Mouse (Mus musculus) liver (tissue): ENCODE measurements around the gene Flywch2.
"Not testable (repeated sequence)": the region's sequence is repeated elsewhere in the genome, so short reads cannot be mapped to it uniquely, and the experiment has no call there.

Source experiments
- DNase-seq: peaks from one replicate; pipeline ENCODE4 v3.0.0-alpha.2; 2020; ENCODE audit warnings: mixed read lengths

Gene Flywch2

DNA sequence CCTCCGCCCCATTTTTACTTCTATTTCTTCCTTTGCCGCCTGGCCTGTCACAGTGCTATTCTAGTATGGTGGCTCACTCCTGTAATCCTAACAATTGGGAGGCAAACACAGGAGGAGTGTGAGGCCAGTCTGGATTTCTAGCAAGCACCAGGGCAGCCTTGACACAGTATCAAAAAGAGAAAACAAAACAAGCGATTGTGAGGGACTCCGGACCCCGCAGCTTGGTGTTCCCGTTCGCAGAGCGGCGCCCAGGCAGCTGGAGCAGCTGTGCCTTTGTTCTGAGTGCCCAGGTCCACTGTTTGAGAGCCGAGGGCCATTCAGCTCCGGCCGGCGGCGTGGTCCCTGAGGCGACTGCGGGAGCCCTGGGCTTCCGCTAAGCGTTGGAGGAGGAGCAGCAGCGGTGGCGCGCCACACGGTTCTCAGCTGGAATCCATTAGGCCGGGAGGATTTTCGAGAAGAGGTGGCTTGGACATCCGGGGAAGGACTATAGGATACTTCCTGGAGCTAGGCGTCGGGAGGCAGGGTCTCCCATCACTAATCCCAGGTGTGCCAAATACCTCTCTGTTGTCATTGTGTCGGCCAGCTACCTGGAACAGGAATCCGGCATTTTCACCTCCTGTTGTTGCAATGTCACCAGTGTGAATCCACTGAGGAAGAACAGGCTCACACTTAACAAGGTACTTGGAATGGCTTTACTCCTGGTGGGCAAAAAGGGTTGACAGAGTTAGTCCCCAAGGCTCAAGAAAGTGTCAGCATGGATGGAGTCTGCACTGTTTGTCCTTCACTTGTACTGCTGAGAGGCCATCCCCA, 4.6 kb upstream of the Flywch2 start, which contains the start of gene Srrm2:
Srrm2 (plus strand) TSS at position 264 of the 810 bp plus-strand sequence.
- peak; percentile 65 for DNase-seq

DNA sequence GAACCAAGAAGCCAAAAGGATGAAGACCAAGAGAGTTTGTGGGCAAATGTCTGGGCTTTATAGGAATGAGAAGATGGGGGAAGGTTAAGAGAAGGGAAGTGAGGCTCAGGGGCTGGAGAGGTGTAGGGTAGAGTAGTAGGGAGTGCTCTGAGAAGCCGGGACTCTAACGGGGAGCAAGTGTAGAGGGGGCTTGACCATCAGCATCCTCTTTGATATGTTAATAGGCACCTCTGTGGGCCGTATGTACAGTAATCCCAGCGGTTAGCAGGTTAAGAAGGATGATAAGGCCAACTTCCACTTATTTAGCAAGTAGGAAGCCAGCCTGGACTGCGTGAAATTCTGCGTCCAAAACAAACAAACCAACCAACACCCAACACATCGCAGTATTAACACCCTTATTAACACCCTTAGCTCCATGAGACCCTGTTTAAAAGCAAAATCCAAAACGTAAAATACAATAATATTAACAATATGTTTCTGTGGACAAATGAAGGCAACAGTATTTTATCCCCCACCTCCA, 3.9 kb upstream of the Flywch2 start:
- no peak for DNase-seq

DNA sequence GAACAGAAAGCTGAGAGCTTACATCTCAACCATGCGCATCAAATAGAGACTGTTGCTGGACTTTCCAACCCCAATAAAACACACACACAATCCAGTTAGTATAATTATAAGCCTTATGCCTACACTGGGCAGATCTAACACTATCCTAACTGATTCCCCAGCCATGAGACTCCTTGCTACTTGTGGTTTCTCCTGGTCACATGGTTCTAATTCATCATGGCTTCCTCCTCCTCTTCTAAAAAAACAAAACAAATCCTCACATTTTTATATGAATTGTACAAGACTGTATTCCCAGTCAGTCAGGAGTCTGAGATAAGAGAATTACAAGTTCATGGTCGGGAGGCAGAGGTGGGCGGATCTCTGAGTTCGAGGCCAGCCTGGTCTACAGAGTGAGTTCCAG, 3.1 kb upstream of the Flywch2 start:
- DNase-seq, result no peak

DNA sequence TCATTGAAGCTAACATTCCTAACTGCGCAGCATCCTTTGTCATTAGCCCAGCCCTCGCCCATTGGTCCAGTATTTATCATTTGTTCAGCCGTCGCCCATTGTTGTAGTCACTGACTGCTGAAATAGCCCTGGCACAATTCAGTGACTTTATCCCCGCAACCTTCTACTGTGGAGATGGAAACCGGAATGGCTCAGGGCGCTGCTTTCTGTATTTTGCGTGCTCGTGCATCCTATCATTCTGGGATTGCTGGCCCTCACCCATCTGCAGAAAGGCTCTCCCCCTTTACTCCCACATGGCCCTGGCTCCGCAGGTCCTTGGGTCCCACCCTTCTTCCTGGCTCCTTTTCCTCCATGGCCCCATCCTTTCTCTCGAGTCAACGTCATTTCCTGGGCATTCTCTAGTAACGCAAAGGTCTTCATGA, 640 bp upstream of the Flywch2 start:
- DNase-seq, result no peak

GRCm38 (mm10) chr17:23783352-23783751, 2.5 kb downstream of the Flywch2 start:
- no peak for DNase-seq

DNA sequence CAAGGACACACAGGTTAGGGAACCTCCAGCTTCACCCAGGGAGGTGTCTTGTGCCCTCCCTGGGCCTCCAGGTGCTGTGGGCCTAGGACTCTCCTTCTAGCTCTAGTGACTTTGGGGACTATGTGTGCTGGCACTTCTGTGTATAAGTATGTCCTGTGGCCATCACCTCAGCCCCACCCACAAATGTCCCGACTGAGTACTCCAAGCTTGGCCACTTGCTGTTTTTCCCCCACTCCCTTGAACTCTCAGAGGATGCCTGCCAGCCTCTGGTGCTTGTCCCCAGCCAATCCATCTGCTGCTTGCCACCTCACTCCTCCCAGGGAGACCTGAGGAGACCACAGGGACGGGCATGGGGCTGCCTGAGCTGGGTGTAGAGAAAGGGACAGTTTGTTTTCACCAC, 7.4 kb downstream of the Flywch2 start:
- no peak for DNase-seq

- no peak for DNase-seq
Measured at GRCm38 (mm10) chr17:23777141-23777540, 8.7 kb downstream of the Flywch2 start.

DNA sequence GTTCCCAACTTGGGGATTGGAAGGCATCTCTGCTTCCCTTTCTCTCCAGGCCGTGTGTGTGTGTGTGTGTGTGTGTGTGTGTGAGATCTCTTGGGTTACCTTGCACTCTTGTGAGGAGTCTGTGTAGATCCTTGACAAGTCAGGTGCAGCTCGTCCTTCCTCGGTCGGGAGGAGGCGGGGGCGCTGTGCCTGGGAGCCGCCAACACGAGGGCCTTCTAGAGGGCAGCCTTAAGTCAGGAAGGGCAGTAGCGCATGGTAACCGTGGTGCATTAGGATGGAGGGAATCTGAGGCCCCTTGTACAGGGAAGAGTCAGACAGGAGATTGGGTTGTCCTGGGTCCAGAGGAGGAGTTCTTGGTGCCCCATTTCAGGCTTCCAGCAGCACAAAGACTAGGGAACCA, 9.7 kb downstream of the Flywch2 start:
- no peak for DNase-seq

DNA sequence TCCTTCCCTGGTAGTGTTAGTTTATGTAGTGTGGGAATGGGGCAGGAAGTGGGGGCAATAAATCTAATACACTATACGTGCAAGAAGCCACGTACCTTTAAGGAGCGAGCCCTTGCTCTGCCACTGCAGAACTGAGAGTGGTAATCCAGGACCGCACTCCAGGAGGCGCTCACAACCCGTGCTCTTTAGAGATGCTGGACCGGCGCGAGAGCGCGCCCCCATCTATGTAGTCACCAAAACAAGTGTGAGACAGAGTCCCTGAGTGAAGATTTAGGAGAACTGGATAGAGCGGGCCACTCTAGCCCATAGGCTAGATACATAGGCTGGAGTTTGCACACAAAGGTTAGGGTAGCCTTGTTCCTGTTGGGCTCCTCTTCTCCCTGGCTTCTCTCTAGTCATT, 11.8 kb downstream of the Flywch2 start:
- DNase-seq, result peak; percentile 79

DNA sequence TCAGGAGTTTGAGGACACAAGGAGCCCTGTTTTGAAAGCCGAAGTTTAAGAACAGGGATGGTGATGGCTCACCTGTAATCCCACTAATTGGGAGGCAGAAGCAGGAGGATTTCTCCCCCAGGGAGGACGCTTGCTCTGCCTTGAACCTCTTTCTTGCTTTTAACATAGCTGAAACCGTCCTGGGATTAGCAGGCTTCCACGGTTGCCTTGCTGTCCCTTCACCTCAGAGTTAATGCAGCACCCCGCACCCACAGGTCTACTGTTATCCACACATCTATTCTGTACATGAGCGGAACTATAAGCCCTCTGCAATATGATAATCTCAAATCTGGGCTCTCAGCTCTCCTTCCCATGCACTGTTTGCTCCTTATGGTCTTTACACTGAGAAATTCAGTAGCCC, 12.2 kb downstream of the Flywch2 start:
- DNase-seq, result no peak

- not testable (repeated sequence) for DNase-seq
Measured at GRCm38 (mm10) chr17:23772219-23772556, 13.7 kb downstream of the Flywch2 start.

DNA sequence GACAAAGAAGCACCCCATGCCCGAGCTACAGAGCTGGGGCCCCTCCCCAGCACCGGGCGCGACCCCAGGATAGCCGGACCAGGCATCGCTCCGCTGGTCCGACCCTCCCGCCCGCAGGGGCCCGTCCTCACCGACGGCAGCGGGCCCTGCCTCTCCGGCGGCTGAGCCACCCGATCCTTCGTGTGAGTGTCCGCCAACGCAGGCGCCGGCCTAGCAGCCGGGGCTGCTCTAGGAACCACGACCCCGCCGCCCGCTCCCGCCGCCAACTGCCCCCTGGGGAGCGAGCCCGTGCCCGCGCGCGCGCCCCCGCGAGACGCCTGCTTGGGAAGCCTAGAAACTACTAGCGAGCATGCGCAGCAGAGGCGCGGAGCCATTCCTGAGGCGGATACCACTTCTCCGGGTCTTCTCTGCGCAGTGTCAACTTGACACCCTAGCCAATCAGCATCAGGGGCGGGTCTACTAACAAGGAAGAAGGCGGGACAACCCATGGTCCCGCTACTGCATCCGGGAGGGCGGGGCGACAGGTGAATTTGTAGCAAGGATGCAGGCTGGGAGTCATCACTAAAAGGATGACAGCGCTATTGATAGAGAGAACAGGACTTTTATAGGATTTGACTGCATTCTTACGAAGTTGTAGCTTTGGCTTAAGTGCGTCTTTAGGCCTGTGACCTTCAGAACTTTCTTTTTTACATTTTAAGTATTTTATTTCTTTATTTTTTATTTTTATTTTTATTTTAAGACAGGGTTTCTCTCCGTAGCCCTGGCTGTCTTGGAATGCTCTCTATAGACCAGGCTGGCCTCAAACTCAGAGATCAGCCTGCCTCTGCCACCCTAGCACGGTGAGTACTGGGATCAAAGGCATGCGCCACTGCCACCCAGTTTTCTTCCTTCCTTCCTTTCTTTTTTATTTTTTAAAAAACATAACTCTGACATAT, 14.3 kb downstream of the Flywch2 start, which contains the start of gene Flywch1:
Flywch1 (minus strand) TSS at position 319 of the 935 bp plus-strand sequence.
- peak; percentile 98 for DNase-seq

DNA sequence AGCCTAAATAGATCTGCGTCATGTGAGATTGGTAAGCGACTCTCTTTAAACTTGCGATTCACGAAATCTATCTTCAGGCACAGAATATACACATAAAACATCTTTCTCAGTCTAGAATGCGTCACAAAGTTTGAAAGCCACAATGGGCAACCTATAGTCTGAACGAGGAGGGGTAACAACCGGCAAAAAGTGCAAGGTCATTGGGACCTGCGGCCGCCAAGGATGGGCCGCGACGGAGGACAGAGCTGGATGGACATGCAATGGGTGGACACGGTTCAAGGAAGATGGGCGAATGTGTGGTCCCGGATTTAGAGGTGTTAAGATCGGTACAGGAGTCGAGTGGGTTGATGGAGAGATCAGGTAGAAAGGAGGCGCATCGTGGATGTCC, 15.0 kb downstream of the Flywch2 start:
- DNase-seq, result peak; percentile 53

DNA sequence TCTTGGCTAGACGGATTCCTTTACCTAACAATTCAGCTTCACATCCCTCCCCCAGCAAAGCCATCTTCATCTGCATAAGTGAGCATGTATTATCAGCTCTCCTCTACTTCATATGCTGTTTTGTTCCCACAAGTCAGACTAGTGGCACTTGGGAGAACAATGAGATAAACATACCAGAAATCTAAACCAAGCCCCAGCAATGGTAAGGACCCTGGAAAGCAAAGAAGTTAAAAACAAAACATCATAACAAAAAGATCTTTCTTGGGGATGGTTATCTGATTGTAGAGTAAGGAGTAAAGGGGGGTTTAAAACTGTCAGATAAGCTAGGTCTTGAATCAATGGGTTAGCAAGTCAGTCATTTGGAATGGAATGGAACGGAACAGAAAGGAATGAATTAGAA, 15.4 kb downstream of the Flywch2 start:
- no peak for DNase-seq

- no peak for DNase-seq
Measured at GRCm38 (mm10) chr17:23762976-23763375, 22.9 kb downstream of the Flywch2 start.

GRCm38 (mm10) chr17:23761155-23761554, 24.7 kb downstream of the Flywch2 start:
- no peak for DNase-seq

DNA sequence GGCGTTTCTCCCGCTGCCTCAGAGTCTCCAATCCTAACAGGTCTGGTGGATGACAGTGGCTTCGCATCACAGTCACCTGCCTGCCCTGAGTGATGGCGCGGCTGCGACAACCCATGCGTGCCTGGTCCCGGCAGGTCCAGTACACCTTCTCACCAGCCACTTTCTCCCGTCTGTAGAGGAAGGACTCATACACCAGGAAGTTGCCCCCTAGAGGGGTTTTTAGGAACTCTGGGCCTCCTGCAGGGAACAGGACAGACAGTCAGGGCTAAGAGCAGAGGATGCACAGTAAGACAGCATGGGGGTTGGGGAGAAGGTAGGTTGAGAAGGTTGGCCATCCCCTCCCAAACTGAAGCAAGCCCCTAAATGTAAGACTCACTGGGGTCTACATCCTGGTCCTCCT, 25.6 kb downstream of the Flywch2 start:
- no peak for DNase-seq

GRCm38 (mm10) chr17:23758801-23759200, 27.1 kb downstream of the Flywch2 start:
- no peak for DNase-seq

DNA sequence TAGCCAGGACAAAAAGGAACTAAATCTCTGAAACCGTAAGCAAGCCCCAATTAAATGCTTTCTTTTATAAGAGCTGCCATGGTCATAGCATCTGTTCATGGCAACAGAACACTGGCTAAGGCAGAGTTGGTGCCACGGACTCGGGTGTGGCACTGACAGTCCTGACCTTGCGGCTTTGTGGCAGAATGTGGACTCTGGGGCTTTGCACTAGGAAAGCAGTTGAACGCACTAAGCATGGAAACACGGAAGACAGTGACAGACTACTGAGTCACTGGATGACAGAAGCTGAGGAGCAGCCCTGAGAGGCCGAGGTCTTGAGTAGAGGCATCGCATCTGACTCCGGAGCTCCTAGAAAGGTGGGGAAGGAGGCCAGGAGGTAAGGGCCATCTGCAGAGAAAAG, 28.3 kb downstream of the Flywch2 start:
- DNase-seq, result no peak

DNA sequence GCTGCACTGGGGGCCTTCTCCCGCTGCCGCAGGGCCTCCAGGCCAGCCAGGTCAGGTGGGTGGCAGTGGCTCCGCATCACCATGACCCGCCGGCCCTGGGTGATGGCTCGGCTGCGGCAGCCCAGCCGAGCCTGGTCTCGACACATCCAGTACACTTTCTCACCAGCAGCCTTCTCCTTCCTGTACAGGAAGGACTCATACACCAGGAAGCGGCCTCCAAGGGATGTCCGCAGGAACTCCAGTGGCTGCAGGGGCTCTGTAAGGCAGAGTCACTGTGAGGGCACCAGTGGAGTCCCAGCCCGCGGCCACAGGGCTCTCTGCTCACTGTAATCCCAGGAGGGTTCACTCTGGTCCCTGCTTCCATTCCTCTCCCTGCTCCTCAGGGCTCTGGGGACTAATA, 30.2 kb downstream of the Flywch2 start:
- no peak for DNase-seq

- no peak for DNase-seq
Measured at GRCm38 (mm10) chr17:23749400-23750191, 36.3 kb downstream of the Flywch2 start.

DNA sequence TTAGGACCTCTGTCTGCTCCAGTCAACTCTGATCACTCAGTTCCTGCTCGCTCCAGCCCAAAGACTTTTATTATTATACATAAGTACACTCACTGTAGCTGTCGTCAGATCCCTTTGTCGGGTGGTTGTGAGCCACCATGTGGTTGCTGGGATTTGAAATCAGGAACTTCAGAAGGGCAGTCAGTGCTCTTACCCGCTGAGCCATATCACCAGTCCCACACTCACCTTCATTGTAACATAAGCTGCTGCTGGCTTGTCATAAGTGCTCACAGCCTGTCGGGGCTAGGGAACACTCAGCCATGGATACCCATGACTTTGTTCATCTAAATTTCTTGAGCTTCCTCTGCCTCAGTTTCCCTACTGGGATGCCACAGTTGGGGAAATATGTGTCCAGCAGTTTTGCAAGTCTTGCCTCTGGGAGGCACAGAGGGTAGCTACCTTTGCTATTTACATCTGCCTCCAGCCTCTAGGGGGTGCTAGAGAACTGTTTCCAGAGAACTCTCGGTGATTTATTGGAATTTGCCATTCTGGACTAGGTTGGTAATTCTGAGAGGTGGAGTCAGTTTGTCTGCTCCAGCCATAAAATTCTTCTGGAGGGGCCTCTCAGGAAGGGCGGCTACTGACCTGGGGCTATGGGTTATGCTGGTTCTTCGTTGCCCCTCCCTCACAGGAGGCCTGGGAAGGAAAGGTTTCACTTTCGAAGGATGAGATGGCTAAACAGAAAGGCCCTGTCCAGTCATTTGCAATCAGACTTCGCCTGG, 37.1 kb downstream of the Flywch2 start:
- peak; percentile 64 for DNase-seq
